Mouse (Mus musculus) hindbrain, embryonic 11.5 days (tissue): ENCODE measurements around the gene Gpr108. TPM values are rescaled to one million over a fixed set of nuclear protein-coding genes. Genes with fewer than 3 reads are reported as not detected.
A peak's percentile ranks its signal among the peaks of the same experiment; 100 is the strongest.

ENCODE experiments used
- ATAC-seq: fragments of 200-750 bp; cut with Nextera tagmentation; 2 replicates; pipeline ENCODE4 v1.8.0; 2017; ENCODE audit warnings: mild to moderate bottlenecking, moderate TSS enrichment, moderate library complexity; ENCODE audit not compliant: low FRiP score
- DNase-seq: peaks from one replicate; pipeline ENCODE4 v3.0.0-alpha.2; 2015; ENCODE audit warnings: low spot score
- H3K27ac ChIP-seq: fragments of 300-500 bp; sonication (generic); 2 replicates; pipeline ENCODE4 v1.5.1; 2014; ENCODE audit warnings: mild to moderate bottlenecking, low read depth, low read length
- H3K27me3 ChIP-seq: fragments of 300-500 bp; sonication (generic); 2 replicates; pipeline ENCODE4 v1.6.1; 2014; ENCODE audit warnings: mild to moderate bottlenecking, low read length, moderate library complexity, mixed read lengths; ENCODE audit not compliant: control insufficient read depth, insufficient read depth
- H3K36me3 ChIP-seq: fragments of 300-500 bp; sonication (generic); 2 replicates; pipeline ENCODE4 v1.6.1; 2014; ENCODE audit warnings: mild to moderate bottlenecking, low read length, moderate library complexity, mixed read lengths; ENCODE audit not compliant: control insufficient read depth, insufficient read depth
- H3K4me1 ChIP-seq: fragments of 300-500 bp; sonication (generic); replicated peaks from 2 replicates; pipeline ENCODE4 v1.6.1; 2014; ENCODE audit warnings: low read length, mixed read lengths; ENCODE audit not compliant: control insufficient read depth, insufficient read depth
- H3K4me2 ChIP-seq: fragments of 300-500 bp; sonication (generic); replicated peaks from 2 replicates; pipeline ENCODE4 v1.6.1; 2014; ENCODE audit warnings: mild to moderate bottlenecking, low read depth, low read length
- H3K4me3 ChIP-seq: fragments of 300-500 bp; sonication (generic); 2 replicates; pipeline ENCODE4 v1.5.1; 2014; ENCODE audit warnings: low read depth, low read length
- H3K9ac ChIP-seq: fragments of 300-500 bp; sonication (generic); 2 replicates; pipeline ENCODE4 v1.6.1; 2014; ENCODE audit warnings: low read depth, low read length
- H3K9me3 ChIP-seq: fragments of 300-500 bp; sonication (generic); 2 replicates; pipeline ENCODE4 v1.6.1; 2016; ENCODE audit warnings: low read length; ENCODE audit not compliant: control insufficient read depth
- WGBS: fragments of 180-500 bp; shearing (Covaris S2); extraction: QIAGEN DNeasy Blood & Tissue Kit; methylation state at CpG from one replicate; pipeline ENCODE4 v1.1.7; 2014; 5-methylcytosine and 5-hydroxymethylcytosine counted together
- polyA plus RNA-seq: library from polyadenylated mRNA; unstranded; fragments of >200 nt; fragmentation: Nextera tagmentation; extraction: Ambion mirVana; gene quantifications from 2 replicates; pipeline ENCODE4 v1.2.1, GENCODE M21; 2014

Gene Gpr108
- polyA plus RNA-seq: 23.5 and 23.9 TPM in 2 replicates

DNA sequence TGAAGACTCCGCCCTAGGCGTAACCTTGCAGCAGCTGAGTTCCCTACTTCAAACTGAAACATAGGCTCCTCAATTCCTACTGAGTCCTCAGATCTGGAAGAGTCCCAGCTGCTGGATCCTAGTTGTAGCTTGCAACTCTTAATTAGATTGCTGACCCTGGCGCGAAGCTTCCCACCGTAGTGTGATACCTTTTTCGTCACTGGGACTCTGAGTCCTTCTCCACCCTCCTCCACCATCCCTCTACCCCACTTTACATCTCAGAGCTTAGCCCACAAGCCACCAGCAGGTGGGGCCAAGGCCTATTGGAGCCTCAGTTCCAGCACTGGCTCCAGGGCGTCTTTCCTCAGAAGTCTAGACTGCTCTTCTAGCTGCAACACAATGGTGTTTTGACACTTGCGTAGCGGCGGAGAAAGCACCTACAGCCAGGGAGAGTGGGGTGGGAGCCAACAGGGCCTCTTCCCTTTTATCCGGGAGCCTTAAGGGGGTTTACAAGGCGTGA is at the start of gene Gpr108:
Gene Gpr108 (minus strand): TSS at position 246 of the 499 bp plus-strand sequence.
- H3K27me3 ChIP-seq: no peaks in the 10 kb centered on the region
- peak; percentile 87 for DNase-seq
- H3K27ac ChIP-seq: peak within 1 kb of the TSS; percentile 92
- H3K4me2 ChIP-seq: peak within 1 kb of the TSS; percentile 82
- WGBS: 0% methylated on average over 12 of the region's 12 CpGs
- H3K4me1 ChIP-seq: peaks cover 12% of the 10 kb centered on the region
- peak within 1 kb of the TSS; percentile 61 for H3K4me3 ChIP-seq
- H3K9me3 ChIP-seq: no peaks in the 10 kb centered on the region
- no peaks in the 10 kb centered on the region for H3K36me3 ChIP-seq
- ATAC-seq: peak; percentile 61
- H3K9ac ChIP-seq: peak within 1 kb of the TSS; percentile 86

DNA sequence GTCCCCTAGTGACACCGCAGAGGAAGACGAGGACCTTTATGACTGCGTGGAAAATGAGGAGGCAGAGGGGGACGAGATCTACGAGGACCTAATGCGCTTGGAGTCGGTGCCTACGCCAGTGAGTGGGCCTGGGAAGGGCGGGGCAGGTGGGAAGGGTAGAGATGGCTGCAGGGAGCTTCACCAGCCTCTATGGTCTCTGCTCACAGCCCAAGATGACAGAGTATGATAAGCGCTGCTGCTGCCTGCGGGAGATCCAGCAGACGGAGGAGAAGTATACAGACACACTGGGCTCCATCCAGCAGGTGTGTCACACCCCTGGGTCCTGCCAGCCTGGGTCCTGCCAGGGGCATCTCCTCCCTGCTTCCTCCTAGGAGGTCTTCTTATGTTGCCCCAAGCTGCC is 48.8 kb upstream of the Gpr108 start:
- Histone ChIP-seq H3K4me2 (no peak overlapping the region), H3K4me3 (no peak overlapping the region), H3K36me3 (no peaks in the 10 kb centered on the region), H3K9me3 (no peaks in the 10 kb centered on the region), H3K4me1 (no peaks in the 10 kb centered on the region), H3K27me3 (no peaks in the 10 kb centered on the region), H3K27ac (no peak overlapping the region), H3K9ac (no peak overlapping the region)
- WGBS: 89% methylated on average over 12 of the region's 12 CpGs
- DNase-seq (no peak), ATAC-seq (no peak)

- no peak overlapping the region for H3K9ac ChIP-seq
- ATAC-seq (no peak), DNase-seq (no peak)
- H3K4me3 ChIP-seq: no peak overlapping the region
- no peaks in the 10 kb centered on the region for H3K27me3 ChIP-seq
- no peaks in the 10 kb centered on the region for H3K9me3 ChIP-seq
- no peaks in the 10 kb centered on the region for H3K4me1 ChIP-seq
- no peak overlapping the region for H3K27ac ChIP-seq
- H3K36me3 ChIP-seq: no peaks in the 10 kb centered on the region
- 90% methylated on average over 9 of the region's 9 CpGs for WGBS
- H3K4me2 ChIP-seq: no peak overlapping the region
These were observed 47.7 kb upstream of the Gpr108 start for GRCm38 (mm10) chr17:57295935-57296334.

GRCm38 (mm10) chr17:57292968-57293367 is 44.7 kb upstream of the Gpr108 start:
- DNase-seq (no peak), ATAC-seq (no peak)
- H3K4me3 ChIP-seq: no peak overlapping the region
- no peak overlapping the region for H3K27ac ChIP-seq
- H3K4me1 ChIP-seq: no peaks in the 10 kb centered on the region
- H3K36me3 ChIP-seq: no peaks in the 10 kb centered on the region
- H3K9me3 ChIP-seq: no peaks in the 10 kb centered on the region
- no peaks in the 10 kb centered on the region for H3K27me3 ChIP-seq
- WGBS: 94% methylated on average over 9 of the region's 9 CpGs
- no peak overlapping the region for H3K9ac ChIP-seq
- H3K4me2 ChIP-seq: no peak overlapping the region

DNA sequence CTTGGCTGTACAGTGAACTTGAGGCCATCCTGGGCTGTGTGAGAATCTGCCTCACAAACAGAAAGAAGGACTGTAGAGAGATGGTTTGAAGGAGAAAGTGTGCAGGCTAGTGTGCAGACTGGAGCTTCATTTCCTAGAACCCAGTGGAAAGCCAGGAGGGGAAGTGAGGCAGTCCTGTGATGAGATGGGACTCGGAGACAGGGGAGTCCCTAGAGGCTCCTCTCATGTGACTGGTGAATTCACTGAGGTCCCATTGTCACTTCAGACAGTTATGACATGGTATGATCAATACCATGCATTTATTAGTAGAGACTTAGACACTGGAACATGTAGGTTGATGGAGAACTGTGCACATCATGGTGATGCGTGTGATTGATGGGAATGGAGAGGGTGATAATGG is 44.1 kb upstream of the Gpr108 start:
- no peaks in the 10 kb centered on the region for H3K27me3 ChIP-seq
- no peak for ATAC-seq

GRCm38 (mm10) chr17:57290671-57291055 is 42.4 kb upstream of the Gpr108 start:
- Histone ChIP-seq H3K4me2 (no peak overlapping the region), H3K4me3 (no peak overlapping the region), H3K27ac (no peak overlapping the region), H3K9ac (no peak overlapping the region), H3K36me3 (no peaks in the 10 kb centered on the region), H3K4me1 (no peaks in the 10 kb centered on the region), H3K9me3 (no peaks in the 10 kb centered on the region), H3K27me3 (no peaks in the 10 kb centered on the region)
- no peak for DNase-seq
- 85% methylated on average over 7 of the region's 7 CpGs for WGBS
- no peak for ATAC-seq

More for the DNA sequence above, 44.1 kb upstream of the Gpr108 start:
- no peaks in the 10 kb centered on the region for H3K9me3 ChIP-seq
- no peak overlapping the region for H3K9ac ChIP-seq
- no peaks in the 10 kb centered on the region for H3K4me1 ChIP-seq
- no peak overlapping the region for H3K4me2 ChIP-seq
- WGBS: 86% methylated on average over 2 of the region's 2 CpGs
- no peak overlapping the region for H3K4me3 ChIP-seq
- H3K36me3 ChIP-seq: no peaks in the 10 kb centered on the region
- no peak overlapping the region for H3K27ac ChIP-seq
- DNase-seq: no peak

DNA sequence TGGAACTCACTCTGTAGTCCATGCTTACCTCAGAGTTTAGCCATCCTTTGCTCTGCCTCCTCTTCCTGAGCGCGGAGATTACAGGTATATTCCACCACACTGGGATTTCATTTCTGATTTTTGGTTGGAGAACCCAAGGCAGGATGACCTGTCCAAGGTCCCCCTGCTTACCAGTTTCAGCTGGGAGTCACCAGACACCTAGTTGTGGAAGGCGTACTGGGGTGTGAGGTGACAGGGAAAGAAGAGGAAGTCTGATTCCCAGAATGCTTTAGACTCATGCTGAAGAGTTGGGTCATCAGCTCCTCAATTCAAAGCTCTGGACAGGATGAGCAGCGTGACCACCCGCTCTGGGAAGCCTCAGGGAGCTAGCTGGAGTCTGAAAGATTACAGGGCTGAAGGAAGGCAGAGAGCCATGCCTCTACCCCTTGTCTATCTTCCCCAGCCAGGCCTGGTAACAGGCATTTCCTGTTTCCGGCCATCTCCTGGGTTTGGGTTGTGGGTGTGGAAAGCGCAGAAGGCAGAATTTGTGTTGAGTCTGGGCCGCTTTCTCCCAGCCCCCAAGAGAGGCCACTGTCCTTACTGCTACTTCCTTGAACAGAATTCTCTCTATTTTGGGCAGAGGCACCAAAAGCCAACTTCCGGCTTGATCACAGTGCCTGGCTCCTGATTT is 41.9 kb upstream of the Gpr108 start:
- no peaks in the 10 kb centered on the region for H3K36me3 ChIP-seq
- H3K9me3 ChIP-seq: no peaks in the 10 kb centered on the region
- no peak overlapping the region for H3K27ac ChIP-seq
- no peak overlapping the region for H3K4me2 ChIP-seq
- H3K4me3 ChIP-seq: no peak overlapping the region
- WGBS: 89% methylated on average over 9 of the region's 9 CpGs
- no peaks in the 10 kb centered on the region for H3K4me1 ChIP-seq
- DNase-seq (no peak), ATAC-seq (no peak)
- no peaks in the 10 kb centered on the region for H3K27me3 ChIP-seq
- no peak overlapping the region for H3K9ac ChIP-seq

DNA sequence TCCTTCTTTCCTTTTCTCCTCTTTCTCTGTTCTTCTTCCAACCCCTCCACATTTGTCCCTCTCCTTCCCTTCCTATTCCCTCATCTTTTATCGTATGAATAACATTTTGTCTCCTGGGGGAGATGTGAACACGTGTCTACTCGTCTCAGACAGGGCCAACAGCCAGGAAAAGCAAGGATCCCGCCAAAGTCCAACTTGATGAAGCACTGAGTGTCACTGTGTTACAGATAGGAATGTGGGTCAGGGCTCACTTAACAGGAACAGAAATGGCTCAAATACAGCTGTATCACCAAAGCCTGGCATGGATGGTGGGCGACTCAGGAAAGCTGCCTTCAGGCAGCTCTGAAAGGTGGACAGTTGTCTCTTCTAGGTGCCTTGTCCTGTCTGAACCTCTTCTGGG is 41.0 kb upstream of the Gpr108 start:
- Histone ChIP-seq H3K4me2 (no peak overlapping the region), H3K27me3 (no peaks in the 10 kb centered on the region), H3K36me3 (no peaks in the 10 kb centered on the region), H3K4me1 (no peaks in the 10 kb centered on the region), H3K4me3 (no peak overlapping the region), H3K9ac (no peak overlapping the region), H3K9me3 (no peaks in the 10 kb centered on the region), H3K27ac (no peak overlapping the region)
- WGBS: 83% methylated on average over 5 of the region's 5 CpGs
- no peak for DNase-seq
- ATAC-seq: no peak

DNA sequence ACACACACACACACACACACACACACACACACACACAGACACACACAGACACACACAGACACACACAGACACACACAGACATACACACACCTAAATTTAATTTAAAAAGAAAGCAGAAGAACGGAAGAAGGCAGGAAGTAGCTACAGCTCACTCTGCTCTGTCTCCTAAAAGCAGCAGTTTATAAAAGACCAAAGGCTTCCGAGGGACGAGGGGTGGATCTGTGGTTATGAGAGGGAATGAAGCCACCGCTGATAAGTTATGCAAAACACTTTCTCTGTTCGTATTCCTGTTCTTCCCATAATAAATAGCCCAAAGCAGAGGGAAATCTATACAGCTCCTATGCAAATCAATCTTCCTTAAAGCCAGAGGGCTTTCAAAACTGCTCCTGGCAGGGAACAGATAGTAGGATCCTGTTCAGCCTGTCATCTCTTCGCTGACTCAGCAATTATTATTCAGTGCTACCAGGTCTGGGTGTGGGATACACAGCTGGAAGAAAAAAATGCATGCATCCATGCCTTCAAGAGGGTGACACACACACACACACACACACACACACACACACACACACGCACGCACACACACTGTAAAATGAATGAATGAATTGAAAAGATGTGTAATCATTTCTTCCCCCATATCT is 38.6 kb upstream of the Gpr108 start:
- Histone ChIP-seq H3K27ac (no peak overlapping the region), H3K9me3 (no peaks in the 10 kb centered on the region), H3K27me3 (no peaks in the 10 kb centered on the region), H3K4me1 (no peaks in the 10 kb centered on the region), H3K4me3 (no peak overlapping the region), H3K9ac (no peak overlapping the region), H3K36me3 (no peaks in the 10 kb centered on the region), H3K4me2 (no peak overlapping the region)
- ATAC-seq (no peak), DNase-seq (no peak)
- 86% methylated on average over 8 of the region's 8 CpGs for WGBS
